Mouse (Mus musculus) adrenal gland, adult 8-10 months (tissue): ENCODE measurements around the gene Zfp54. TPM values are rescaled to one million over a fixed set of nuclear protein-coding genes. Genes with fewer than 3 reads are reported as not detected.
"Not testable (repeated sequence)": the region's sequence is repeated elsewhere in the genome, so short reads cannot be mapped to it uniquely, and the experiment has no call there.

ENCODE experiments used
- DNase-seq: peaks from one replicate; pipeline ENCODE4 v3.0.0; 2022
- total RNA-seq, 4 experiments: library from RNA; stranded (reverse); gene quantifications; 2 replicates each; pipeline ENCODE4 v1.2.4; 2022

Zfp54 gene
- total RNA-seq = 1 to 10 TPM; 2.5 to 4.8 (median 3.5) TPM

GRCm38 (mm10) chr17:21422664-21423599, at the start of gene Zfp54:
Zfp54 (plus strand) TSS chr17:21423227.
- peak; percentile 65 for DNase-seq

GRCm38 (mm10) chr17:21375311-21375710, 47.7 kb upstream of the Zfp54 start:
- no peak for DNase-seq

GRCm38 (mm10) chr17:21383391-21384056, 39.5 kb upstream of the Zfp54 start, which contains the start of gene Zfp677:
Zfp677 (plus strand) TSS chr17:21383748.
- peak; percentile 73 for DNase-seq

- no peak for DNase-seq
Measured at GRCm38 (mm10) chr17:21384057-21384411, 39.0 kb upstream of the Zfp54 start.

- DNase-seq = not testable (repeated sequence)
Measured at GRCm38 (mm10) chr17:21438806-21439400, 15.9 kb downstream of the Zfp54 start.

- DNase-seq = peak; percentile 46
Measured at GRCm38 (mm10) chr17:21449669-21450068, 26.6 kb downstream of the Zfp54 start.

- DNase-seq = peak; percentile 93
Measured at GRCm38 (mm10) chr17:21450138-21450704, 27.2 kb downstream of the Zfp54 start, which contains the start of gene Zfp51. Zfp51 (plus strand) TSS chr17:21450374.

- no peak for DNase-seq
Measured at GRCm38 (mm10) chr17:21463550-21463949, 40.5 kb downstream of the Zfp54 start.

- no peak for DNase-seq
Measured at GRCm38 (mm10) chr17:21472032-21472652, 49.1 kb downstream of the Zfp54 start.

- no peak for DNase-seq
Measured at GRCm38 (mm10) chr17:21472653-21473307, 49.8 kb downstream of the Zfp54 start.

- DNase-seq = no peak
Measured at GRCm38 (mm10) chr17:21473362-21474190, 50.5 kb downstream of the Zfp54 start.

- not testable (repeated sequence) for DNase-seq
Measured at GRCm38 (mm10) chr17:21474729-21475128, 51.7 kb downstream of the Zfp54 start.

GRCm38 (mm10) chr17:21475290-21475689, 52.3 kb downstream of the Zfp54 start:
- not testable (repeated sequence) for DNase-seq

- DNase-seq = peak; percentile 45
Measured at GRCm38 (mm10) chr17:21476351-21476750, 53.3 kb downstream of the Zfp54 start.

GRCm38 (mm10) chr17:21478103-21478777, 55.2 kb downstream of the Zfp54 start:
- DNase-seq = not testable (repeated sequence)

Other genes starting within 250 kb of the Zfp54 start
- gene Vmn1r234, start 197.1 kb upstream of the Zfp54 start, total RNA-seq = not detected
- gene Vmn1r235, start 166.8 kb upstream of the Zfp54 start, total RNA-seq = not detected
- not detected for gene Vmn1r236, start 140.3 kb upstream of the Zfp54 start, total RNA-seq
- gene Vmn1r237, start 111.4 kb upstream of the Zfp54 start, total RNA-seq = not detected
- gene Zfp677, start 39.5 kb upstream of the Zfp54 start, total RNA-seq = 1 to 10 TPM; 5.4 to 5.9 (median 5.5) TPM
- gene Zfp51, start 27.1 kb downstream of the Zfp54 start, total RNA-seq = 1 to 10 TPM; 6.3 to 8.4 (median 7.6) TPM
- 1 to 10 TPM; 3.0 to 3.8 (median 3.4) TPM for gene Zfp53, start 65.8 kb downstream of the Zfp54 start, total RNA-seq
- gene Zfp52, start 112.3 kb downstream of the Zfp54 start, total RNA-seq = 10 to 100 TPM; 29.8 to 42.1 (median 33.2) TPM
- gene Zfp948, start 143.8 kb downstream of the Zfp54 start, total RNA-seq = 10 to 100 TPM in 1 of 4 experiments, 1 to 10 TPM in 3; 6.8 to 12.5 (median 9.1) TPM
- 10 to 100 TPM in 2 of 4 experiments, 1 to 10 TPM in 2; 8.2 to 13.5 (median 10.0) TPM for gene Zfp983, start 227.4 kb downstream of the Zfp54 start, total RNA-seq